Mouse (Mus musculus): ENCODE results near the gene Cyb561d2.

The Cyb561d2 gene

GRCm38 (mm10) chr9:107556346-107556745 lies 14.4 kb upstream of the Cyb561d2 start:
- TF ChIP-seq GATA4 (IDR thresholded peaks at IDR 0.05; ENCODE audit: insufficient replicate concordance, low read length): no peak

- TF ChIP-seq GATA4 (IDR thresholded peaks at IDR 0.05; ENCODE audit: insufficient replicate concordance, low read length): no peak
Observed at GRCm38 (mm10) chr9:107555701-107556100, 13.7 kb upstream of the Cyb561d2 start.

GRCm38 (mm10) chr9:107555031-107555457 lies 13.1 kb upstream of the Cyb561d2 start:
- no peak for TF ChIP-seq GATA4 (IDR thresholded peaks at IDR 0.05; ENCODE audit: insufficient replicate concordance, low read length)

DNA sequence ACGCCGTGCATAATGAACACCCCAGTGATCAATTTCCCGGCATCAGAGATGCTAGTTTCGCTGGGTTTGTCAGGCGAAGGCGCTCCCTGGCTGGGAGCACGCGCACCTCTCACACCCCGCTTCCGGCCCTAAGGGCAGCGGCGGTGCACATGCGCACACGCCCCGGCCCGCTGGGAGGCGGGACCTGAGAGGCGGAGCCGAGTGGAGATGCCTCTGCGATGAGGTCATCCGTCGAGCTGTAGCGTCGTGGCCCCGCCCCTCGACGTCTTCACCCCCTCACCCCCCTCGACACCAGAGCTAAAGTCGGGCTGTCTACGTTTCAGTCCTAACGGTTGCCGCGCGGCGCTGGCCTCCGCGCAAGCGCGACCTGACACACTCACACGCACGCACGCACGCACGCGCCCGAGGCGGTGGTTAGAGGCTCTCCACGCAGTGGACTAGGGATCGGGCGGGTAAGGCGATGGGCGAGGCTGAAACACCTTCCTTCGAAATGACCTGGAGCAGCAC lies 12.4 kb upstream of the Cyb561d2 start:
- no peak for TF ChIP-seq GATA4 (IDR thresholded peaks at IDR 0.05; ENCODE audit: insufficient replicate concordance, low read length)

- no peak for TF ChIP-seq GATA4 (IDR thresholded peaks at IDR 0.05; ENCODE audit: insufficient replicate concordance, low read length)
Observed at GRCm38 (mm10) chr9:107553541-107554318, 11.7 kb upstream of the Cyb561d2 start.

- no peak for TF ChIP-seq GATA4 (IDR thresholded peaks at IDR 0.05; ENCODE audit: insufficient replicate concordance, low read length)
Observed at GRCm38 (mm10) chr9:107552690-107553393, 10.8 kb upstream of the Cyb561d2 start.

GRCm38 (mm10) chr9:107551890-107552355 lies 9.9 kb upstream of the Cyb561d2 start:
- no peak for TF ChIP-seq GATA4 (IDR thresholded peaks at IDR 0.05; ENCODE audit: insufficient replicate concordance, low read length)

- no peak for TF ChIP-seq GATA4 (IDR thresholded peaks at IDR 0.05; ENCODE audit: insufficient replicate concordance, low read length)
Observed at GRCm38 (mm10) chr9:107551117-107551889, 9.3 kb upstream of the Cyb561d2 start, which contains the start of gene Rassf1. Rassf1 (plus strand) TSS chr9:107551555.

DNA sequence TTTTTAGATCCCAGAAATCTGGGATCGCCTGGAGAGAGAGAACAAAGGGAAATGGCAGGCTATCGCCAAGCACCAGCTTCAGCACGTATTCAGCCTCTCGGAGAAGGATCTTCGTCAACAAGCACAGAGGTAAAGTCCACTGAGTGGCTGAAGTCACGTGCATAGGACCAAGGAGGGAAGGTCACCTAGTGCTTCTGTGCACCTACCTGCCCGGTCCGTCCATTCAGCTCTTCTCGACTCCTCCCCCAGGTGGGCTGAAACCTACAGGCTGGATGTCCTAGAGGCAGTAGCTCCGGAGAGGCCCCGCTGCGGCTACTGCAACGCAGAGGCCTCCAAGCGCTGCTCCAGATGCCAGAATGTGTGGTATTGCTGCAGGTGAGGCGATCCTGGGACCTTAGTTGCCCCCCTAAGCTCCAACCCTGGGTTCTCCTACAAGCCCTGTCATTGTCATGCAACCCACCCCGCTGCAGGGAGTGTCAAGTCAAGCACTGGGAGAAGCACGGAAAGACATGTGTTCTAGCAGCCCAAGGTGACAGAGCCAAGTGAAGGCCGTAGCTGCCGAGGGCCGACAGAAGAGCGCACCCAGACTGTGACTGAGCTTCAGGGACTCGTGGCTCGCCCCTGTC lies 8.6 kb upstream of the Cyb561d2 start:
- TF ChIP-seq GATA4 (IDR thresholded peaks at IDR 0.05; ENCODE audit: insufficient replicate concordance, low read length): no peak

DNA sequence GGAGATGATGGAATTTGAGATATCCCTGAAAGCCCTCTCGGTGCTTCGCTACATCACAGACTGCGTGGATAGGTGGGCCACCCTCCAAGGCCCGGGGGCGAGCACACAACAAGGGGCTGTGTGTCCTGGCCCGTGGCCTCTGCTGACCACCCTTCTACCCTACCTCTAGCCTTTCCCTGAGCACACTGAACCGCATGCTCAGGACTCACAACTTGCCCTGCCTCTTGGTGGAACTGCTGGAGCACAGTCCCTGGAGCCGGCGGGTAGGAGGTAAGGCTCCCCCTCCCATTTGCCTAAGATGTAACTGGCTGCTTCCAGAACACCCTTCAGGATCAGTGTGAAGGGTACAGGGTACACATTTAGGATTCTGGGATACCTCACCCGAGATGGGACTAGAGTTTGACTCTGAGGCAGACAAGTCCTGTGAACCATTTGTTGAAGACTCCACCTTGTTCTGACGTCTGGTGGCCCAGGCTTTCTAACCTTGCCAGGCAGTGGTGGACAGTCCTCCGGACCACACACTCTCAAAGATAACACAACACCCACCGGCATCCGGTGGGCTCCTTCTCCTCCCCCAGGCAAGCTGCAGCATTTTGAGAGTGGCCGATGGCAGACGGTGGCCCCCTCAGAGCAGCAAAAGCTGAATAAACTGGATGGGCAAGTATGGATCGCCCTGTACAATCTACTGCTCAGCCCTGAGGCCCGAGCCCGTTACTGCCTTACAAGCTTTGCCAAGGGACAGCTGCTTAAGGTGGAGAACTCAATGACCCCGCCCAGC lies 7.5 kb upstream of the Cyb561d2 start:
- no peak for TF ChIP-seq GATA4 (IDR thresholded peaks at IDR 0.05; ENCODE audit: insufficient replicate concordance, low read length)

DNA sequence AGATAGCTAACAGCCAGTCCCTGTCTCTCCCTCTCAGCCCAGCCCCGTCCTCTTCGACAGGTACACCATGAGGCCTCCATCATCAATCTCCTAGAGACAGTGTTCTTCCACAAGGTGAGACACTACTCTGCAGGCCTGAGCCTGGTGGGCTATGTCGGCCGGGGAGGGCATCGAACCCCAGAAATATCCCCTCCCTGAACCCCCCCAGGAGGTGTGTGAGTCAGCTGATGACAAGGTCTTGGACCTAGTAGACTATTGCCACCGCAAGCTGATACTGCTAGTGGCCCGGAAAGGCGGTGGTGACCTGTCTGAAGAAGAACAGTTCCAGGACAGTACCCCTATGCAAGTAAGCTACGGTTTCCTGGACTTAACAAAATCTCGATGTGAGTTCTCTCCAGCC lies 6.8 kb upstream of the Cyb561d2 start:
- no peak for TF ChIP-seq GATA4 (IDR thresholded peaks at IDR 0.05; ENCODE audit: insufficient replicate concordance, low read length)

- no peak for TF ChIP-seq GATA4 (IDR thresholded peaks at IDR 0.05; ENCODE audit: insufficient replicate concordance, low read length)
Observed at GRCm38 (mm10) chr9:107547957-107548356, 6.0 kb upstream of the Cyb561d2 start.

GRCm38 (mm10) chr9:107547026-107547425 lies 5.0 kb upstream of the Cyb561d2 start, which contains the start of gene Zmynd10:
Zmynd10 (plus strand) TSS chr9:107547298.
- no peak for TF ChIP-seq GATA4 (IDR thresholded peaks at IDR 0.05; ENCODE audit: insufficient replicate concordance, low read length)

DNA sequence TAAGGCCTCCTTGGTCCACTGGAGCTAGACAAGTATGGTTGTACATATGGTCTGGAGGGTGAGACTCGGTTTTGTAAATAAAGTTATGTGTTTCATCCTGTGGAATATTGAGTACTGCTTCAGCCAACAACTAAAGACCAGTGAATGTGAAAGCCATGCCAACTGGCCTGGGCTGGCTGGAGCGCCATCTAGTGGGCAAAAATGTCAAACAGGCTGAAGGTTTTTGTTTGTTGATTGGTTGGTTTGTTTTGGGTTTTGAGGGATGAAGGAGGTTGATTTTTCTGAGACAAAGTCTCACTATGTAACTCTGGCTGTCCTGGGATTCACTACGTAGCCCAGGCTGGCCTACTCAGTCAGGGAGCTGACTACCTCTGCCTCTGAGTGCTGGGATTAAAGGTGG lies 3.6 kb upstream of the Cyb561d2 start:
- no peak for TF ChIP-seq GATA4 (IDR thresholded peaks at IDR 0.05; ENCODE audit: insufficient replicate concordance, low read length)

Data from liver, adult (tissue).